Mouse (Mus musculus): Measurements from ENCODE around the gene Flrt2.

- TF ChIP-seq EP300 (IDR thresholded peaks at IDR 0.05; ENCODE audit: insufficient read depth, low read depth, low read length): no peak
- TF ChIP-seq POLR2A (IDR thresholded peaks at IDR 0.05; ENCODE audit: insufficient read depth, low read length): no peak
- peak; percentile 61 for TF ChIP-seq CTCF (IDR thresholded peaks at IDR 0.05; ENCODE audit: low read depth, low read length)
These were observed 31.2 kb downstream of the Flrt2 start for GRCm38 (mm10) chr12:95723265-95723664.

All from ES-Bruce4 (cell line).